Mouse (Mus musculus): Measurements from ENCODE around the gene Prelp.

DNA sequence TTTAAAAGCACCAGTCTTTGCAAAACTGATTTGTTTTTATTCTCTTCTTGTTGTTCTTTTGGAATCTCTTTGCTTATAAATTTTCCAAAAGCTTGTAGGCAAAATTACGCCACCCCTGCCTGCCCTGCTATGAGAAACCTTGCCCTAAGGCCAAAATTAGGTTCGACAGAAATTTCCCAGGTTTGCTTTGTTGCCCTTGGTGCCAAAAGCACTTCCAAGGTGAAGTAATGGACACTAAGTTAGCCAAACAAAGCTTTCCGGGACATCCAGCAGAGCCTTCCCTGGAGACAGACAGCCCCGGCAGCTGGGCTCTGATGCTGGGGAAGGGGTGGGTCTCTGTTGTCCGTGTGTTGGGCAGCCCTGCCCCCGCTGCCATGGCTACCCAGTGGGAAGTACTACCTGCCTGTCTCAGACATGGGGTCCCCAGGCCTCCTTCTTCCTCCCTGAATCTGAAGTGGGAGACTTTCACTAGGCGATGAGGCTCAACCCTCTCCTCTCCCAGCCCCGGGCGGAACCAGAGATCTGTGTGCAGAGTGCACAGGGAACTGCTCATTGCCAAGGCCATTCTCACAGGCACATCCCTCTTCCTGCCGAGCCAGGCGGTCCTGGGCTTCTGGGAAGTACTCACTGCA is 3.6 kb downstream of the Prelp start:
- no peak for TF ChIP-seq CTCF (conservative IDR thresholded peaks at IDR 0.05; ENCODE audit: insufficient read depth, insufficient read length, low read depth, low read length)
- no peak for TF ChIP-seq POLR2A (IDR thresholded peaks at IDR 0.05; ENCODE audit: low read depth, low read length)

All from kidney, adult 2 months (tissue).